Mouse (Mus musculus): ENCODE results near the gene Usp11.
"Not testable (repeated sequence)": the region's sequence is repeated elsewhere in the genome, so short reads cannot be mapped to it uniquely, and the experiment has no call there.

Gene Usp11

DNA sequence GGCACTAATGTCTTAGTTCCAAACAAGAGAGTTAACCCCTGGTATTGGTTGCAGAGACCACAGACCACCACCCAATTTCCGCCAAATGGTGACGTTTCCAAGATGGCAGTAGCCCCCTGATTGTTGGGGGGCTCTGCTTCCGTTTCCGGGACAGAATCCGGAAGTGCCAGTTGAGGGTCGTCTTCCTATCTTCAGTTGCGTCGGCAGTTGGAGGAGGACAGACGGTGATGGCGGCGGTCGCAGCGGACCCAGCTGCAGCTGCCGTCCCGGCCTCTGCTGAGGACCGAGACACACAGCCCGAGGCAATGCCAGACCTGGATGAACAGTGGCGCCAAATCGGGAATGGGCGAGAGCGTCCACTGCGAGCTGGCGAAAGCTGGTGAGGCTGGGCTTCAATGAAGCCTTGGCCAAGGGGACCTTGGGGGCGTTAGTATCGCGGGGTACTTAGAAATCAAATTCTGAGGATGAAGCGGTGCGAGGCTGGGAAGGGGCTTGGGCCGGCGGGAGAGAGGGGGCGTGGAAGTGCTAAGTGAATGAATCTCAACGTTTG lies at the start of gene Usp11:
Usp11 (plus strand) TSS at position 166 of the 550 bp plus-strand sequence.
- DNase-seq = peak; percentile 42

DNA sequence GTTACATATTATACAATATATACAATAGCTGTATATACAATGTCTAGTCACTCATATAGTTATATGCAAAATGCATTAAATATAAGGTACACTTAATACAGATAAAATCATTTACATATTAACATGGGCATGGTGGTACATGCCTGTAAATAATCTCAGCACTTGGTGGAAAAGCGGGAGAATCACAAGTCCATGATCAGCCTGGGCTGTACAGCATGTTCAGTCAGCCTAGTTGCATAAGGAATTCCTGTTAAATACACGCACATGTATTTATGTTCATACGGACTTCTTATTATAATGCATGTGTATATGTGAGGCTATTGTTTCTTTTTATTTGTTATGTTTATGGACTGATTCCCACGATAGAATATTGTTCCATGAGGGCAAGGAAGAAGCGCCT lies 46.1 kb upstream of the Usp11 start:
- DNase-seq = no peak

DNA sequence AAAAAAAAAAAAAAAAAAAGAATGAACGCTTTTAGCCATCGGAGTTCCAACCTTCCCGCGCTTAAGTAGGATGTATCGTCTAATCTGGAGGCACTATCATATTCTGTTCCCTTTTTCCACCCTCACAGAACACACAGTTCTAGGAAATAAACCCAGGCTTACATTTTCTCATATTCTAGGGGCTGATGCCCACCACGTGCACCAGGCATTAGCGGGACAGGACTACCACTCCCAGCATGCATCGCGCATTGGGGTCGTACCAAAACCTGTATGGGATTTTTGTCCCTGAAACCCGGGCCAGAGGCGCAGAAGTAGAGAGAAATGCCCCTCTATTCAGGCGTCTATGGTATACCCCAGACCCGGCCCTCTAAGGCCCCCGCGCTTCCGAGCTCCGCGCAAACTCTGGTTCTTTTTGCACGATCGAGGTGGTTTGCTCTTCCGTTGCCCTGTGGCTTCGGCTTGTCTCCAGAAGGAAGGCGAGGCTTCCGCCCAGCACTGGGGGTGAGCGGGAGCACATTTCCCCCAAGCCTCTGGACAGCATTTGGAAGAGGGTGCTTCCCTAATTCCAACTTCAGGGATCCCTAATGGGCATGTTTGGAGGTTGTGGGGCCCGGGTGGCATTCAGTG lies 45.6 kb upstream of the Usp11 start, which contains the start of gene Uba1:
Uba1 (plus strand) TSS at position 301 of the 627 bp plus-strand sequence.
- peak; percentile 79 for DNase-seq

DNA sequence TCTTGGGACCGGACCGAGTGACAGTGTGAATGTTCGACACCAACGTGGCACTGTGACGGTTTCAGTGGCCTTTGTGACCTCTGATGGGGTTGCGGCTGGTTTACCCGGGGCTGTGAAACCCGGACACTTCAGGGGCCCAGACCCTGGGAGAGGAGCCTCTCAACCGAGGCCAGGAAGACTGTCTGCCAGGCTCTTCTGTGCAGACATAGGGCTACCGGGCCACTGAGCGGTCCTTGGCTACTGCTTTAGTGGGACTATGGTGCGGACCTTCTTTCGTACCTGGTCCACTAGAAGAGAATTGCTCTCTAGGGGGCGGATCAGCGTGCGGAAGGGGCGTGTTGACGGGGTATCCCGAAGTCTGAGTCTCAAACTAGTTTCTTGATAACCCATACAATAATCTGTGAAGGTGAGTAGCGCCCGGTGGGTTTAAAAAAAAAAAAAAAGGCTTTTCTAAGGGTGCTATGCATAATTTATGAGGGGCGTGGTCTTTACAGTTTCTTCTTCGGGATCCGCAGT lies 44.8 kb upstream of the Usp11 start:
- DNase-seq = no peak

DNA sequence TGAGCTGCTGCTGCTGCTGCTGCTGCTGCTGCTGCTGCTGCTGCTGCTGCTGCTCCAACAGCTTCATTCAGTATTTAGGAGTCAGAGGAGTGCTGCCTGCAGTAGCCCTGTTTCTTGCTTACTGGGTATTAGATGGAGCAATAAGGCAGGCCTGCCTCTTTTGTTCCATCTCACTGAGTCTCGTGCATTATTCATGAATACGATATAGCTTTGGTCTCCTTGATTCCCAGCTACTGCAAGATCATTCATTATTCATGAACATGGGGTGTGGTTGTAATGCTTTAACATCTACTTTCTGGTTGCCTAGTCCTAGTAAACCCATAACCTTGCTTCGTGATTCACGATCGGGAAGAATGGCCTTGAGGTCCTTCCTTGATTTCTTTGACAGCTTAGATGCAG lies 41.4 kb upstream of the Usp11 start:
- no peak for DNase-seq

DNA sequence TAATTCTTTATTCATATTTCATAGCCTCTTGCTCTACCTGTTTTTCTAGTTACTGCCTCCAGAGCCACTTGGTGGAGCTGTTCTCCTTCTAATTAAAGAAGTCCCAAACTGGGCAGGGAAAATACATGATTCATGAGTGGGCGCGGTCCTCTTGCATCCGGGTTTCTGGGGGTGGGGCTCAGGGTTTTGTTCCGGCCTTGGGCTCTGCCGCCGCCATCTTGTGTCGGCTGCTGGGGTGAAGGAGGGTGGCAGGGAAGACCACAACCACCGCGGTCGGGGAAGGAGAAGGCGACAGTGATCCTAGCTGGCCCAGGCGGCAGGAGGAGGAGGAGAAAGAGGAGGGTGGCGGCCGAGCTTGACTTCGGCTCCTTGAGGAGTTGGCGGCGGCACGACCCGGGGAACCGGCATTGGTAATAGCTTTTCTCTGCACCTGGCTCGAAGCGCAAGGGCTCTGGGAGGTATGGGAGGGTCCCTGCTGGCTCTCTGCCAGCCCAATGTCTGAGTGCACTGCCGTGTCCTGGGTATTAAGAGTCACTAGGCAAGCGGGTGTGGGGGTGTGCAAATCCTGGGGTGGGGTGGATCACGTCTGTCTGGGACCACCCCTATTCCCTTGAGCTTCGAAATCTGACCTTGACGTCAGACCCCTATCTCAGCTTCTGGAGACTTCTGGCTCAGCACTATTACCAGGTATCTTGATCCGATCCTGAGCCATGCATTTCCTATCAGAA lies 40.8 kb upstream of the Usp11 start:
- peak; percentile 64 for DNase-seq

DNA sequence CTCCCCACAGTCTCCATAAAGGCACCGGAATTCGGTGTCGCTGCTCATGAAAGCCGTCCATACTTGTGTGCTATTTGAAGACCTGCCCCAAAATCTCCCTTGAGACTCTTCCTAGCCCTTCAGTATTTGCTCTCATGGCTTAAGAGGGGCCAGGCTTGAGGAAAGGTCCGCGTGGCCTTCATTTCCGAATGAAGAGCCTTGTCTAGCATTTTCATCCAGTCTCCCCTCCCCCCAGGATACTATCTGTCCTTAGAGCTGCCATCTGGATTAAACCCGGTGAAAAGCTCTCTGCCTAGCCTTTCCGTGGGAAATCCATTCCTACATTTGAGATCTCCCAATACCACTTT lies 40.3 kb upstream of the Usp11 start:
- DNase-seq = no peak

DNA sequence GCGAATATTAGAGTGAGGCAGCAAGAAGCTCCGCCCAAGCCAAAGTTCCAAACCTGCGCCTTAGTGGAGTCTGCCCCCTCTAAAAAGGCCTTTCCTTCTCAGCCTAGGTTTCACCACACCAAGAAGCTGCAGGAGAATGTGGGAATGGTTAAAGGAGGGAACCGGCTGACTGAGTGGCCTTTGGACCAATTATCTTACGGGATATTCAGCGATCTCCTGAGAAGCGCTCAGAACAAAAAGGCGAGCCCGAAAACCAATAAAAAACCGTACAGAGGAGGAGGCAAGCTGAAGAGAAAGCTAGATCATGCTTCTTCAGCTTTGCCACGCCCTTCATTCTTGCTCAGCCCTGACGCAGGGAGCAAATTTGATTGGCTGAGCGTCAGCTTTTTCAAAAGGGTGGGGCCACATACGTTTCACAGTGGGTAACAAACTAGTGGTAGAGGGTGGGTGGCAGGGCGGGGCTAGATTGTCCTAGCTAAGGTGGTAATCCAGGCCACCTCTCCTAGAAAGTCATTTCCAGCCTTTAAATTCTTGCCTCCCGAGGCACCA lies 16.1 kb upstream of the Usp11 start, which contains the start of gene Cdk16:
Cdk16 (plus strand) TSS at position 436 of the 549 bp plus-strand sequence.
- DNase-seq = peak; percentile 82

DNA sequence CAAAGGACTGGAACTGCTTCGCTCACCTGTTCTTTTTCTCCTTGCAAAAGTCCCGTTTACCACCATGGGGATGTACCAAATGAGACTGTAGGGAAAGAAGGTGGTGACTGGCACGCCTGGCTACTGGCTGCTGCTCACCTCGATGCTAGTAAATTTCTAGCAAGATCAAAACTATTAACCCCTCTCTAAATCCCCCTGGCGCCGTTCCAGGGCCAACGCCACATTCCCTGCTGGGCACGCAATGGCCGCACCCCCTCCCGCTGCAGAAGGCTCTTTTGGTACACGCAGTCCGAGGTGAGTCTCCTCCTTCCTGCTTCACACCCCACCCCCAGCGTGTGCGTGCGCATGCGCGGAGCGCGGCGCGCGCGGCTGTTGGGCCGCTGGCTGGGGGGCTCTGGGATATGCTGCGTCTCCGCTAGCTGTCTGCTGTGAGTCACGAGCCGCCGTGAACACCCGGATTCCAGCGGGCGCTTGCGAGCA lies 15.6 kb upstream of the Usp11 start:
- peak; percentile 84 for DNase-seq

DNA sequence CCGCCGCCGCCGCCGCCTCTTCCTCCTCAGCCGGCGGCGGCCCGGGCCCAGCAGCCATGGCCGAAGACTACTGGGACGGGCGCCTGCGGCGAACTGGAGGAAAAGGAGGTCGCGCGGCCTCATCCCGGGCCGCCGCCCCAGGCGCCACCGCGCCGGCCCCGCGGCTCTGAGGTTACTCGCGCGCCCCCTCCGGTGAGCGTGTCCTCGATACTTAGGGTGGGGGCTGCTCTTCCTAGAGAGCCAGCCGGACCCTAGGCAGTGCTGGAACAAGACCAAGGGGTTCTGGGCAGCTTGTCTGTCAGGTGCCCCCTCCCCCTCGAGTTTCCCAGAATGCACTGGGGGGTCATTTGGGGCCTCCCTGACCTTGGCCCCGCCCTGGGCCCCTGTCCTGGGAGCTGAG lies 15.1 kb upstream of the Usp11 start:
- peak; percentile 23 for DNase-seq

DNA sequence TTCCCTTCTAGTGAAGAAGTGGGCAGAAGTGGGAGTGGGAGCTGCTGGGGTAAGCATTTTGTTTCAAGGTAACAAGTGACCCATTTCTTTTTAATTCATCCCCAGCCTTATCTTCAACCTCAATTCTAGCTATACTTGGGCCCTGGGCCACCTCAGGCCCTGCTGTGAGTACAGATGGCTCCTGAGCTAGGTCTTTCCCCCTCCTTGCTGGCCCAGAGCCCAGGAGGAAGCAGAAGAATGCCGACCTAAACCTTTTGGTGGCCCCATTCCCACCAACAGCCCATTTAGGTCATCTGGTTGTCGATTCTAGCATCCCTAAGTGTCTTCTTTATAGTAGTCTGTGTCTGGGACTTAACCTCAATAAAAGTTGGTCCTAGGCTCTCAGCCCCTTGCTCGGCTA lies 12.1 kb upstream of the Usp11 start:
- no peak for DNase-seq

DNA sequence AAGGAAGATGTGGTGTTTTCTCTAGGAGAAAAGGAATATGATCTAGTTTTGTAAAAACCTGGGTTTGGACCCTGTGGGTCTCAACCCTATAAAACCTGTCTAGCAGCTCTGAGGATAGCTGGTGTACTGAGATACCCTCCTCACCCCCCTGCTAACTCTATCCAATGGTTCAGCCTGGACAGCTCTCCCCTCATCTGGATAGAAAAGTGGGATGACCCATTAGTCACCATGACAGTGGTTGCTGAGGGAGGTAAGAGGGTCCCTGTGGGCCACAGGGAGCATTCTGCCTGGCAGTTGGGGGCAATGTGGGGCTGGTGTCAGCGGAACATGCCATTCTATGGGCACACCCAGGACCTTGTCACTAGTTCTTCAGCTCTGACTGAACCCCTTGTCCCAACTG lies 11.1 kb upstream of the Usp11 start:
- DNase-seq = no peak

DNA sequence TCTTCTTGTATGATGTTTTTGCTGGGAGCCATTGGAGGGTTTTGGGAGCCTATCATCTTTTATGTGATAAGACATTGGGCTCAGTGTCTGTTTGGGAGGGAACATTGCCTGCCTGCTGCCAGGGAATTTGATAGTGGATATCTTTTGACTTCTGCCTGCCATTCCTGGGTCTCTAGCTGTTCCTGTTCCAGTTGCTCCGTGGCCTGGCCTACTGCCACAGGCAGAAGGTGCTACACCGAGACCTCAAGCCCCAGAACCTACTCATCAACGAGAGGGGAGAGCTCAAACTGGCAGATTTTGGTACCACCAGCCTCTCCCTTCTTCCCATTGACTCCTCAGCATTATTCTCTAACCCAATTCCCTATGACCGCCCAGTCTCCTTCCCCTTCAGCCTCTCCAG lies 7.9 kb upstream of the Usp11 start:
- DNase-seq = no peak

DNA sequence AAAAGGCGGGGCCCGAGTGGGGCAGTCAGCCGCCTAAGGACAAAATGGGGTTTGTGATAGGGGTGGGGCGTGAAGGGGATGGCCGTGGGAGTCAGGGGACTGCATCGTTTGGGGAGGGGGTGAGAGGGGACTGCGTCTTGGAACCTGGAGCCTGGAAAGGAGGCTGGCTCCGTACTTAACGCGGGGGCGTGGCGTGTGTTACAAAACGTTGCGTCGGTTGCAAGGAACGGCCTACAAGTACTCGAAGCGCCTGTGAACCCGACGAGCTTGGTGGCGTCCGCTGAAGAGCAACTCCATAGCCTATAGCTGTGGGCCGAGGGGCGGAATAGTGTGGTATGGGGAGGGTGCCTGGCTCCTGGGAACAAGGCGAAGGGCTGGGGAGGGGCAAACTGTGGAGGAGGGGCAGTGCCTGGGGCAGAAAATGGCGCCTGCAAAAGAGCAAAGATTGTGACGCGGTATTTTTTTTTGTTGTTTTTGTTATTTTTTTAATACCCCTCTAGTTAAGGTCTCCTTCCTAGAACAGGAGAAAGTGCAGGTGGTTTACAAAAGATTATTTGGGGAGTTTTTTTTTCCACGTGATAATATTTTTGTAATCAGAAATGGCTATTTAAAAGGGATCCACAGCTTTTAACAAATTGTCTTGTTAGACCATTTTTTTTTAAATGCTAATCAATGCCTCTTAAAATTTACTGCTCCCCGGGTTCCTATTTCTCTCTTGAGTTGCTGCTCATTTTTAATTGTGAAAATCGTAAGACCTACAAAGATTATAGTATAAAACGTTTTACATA lies 783 bp downstream of the Usp11 start:
- DNase-seq = peak; percentile 77

DNA sequence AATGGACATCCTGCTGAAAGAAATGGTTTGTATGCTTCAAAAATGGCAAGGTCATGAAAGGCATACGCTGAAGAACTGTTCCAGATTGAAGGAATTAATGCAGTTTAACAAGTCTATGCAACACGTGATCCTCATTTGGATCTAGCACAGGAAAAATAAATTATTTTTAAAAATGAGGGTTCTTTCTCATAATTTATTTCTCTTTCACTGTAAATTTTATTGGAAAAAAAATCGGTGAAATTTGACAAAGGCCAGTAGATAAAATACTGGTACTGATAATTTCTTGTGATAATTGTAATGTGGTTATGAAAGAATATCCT lies 1.3 kb downstream of the Usp11 start:
- DNase-seq = no peak

DNA sequence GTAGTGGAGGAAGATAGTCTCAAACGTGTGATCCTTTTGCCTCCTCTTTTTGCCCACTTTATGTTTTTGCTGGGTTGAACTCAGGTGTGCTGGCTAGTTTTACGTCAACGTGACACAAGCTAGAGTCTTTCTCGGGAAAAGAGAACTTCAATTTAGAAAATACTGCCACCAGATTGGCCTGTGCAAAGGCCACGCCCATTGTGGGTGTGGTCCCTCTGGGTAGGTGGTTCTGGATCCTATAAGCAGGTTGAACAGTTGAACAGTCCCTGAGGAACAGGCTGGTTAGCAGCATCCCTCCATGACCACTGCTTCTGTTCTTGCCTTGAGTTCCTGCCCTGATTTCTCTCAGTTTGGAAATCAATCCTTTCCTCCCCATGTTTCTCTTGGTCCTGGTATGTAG lies 25.0 kb downstream of the Usp11 start:
- no peak for DNase-seq

DNA sequence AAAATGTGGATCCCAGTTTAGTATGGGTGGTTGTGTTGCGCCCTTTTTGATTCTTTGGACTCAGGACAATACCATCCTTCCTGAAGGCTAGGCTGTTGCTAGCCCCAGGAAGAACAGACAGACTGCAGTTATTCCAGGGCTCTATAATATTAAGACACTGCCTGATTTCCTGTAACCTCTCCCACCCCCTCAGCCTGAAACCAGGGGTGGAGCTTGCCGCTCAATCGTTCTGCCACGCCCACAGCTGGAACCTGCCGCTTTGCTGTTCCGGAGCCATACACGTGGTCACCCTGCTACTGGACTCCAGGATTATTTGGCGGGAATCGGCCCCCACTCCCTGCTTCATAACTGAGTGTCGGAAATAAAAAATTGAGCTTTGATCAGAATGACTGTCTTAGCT lies 26.3 kb downstream of the Usp11 start:
- DNase-seq = not testable (repeated sequence)

DNA sequence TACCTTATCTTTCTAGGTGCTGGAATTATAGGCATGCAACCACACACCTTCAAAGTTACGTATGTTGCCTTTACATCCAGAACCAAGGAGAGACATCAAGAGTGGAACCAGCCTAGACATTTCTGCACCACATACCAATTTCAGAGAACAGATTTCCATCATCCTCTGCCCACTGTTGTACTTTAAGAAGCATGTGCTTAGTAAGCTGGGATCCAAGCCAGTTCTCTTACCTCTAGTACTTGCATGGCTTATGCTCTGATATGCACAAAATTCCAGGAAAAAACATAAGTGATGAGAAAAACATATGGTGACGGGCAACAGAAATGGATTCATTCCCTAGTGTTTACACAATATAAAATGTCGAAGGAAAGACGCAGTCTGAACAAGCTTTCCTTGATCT lies 32.8 kb downstream of the Usp11 start:
- DNase-seq = no peak

DNA sequence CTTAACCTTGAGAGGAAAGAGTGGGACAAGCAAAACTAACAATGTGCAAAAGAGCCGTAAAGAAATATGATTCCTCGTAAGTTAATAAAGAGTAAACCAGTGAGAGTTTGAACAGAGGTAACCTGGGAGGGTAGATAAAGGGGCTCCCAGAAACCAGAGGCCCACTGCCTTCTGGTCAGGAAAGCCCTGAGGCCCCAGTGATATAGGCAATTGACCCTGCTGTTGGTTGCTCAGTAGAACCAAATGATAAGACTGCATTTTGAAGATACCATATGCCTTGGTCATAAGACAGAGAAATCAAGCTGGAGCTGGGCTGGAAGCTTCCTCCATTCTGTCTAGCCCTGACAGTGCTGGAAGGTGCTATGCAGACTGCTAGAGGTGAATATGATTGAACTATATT lies 45.1 kb downstream of the Usp11 start:
- no peak for DNase-seq

DNA sequence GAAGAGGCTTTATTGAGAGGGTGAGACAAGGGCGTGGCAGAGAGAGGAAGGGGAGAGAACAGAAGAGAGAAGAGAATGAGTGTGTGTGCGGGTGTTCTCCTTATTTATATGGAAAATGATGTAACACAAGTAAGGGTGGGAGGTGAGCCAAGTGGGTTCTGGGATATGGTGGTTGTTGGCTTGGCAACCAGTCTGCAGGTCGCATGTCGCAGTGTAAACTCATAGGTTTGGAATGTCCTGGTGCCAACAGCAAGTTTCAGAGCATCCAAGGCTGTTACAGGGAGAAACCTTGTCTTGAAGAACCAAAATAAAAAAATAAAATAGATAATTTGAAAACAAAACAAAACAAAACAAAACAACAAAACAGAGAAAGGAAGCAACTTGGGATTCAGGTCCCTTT lies 57.5 kb downstream of the Usp11 start:
- no peak for DNase-seq

All from right cerebral cortex, postnatal 25 days (tissue).